Mouse (Mus musculus) kidney, postnatal 10 days (tissue): ENCODE measurements around the gene Rassf6.

ENCODE experiments used
- DNase-seq: peaks from one replicate; pipeline ENCODE4 v3.0.0; 2021; ENCODE audit warnings: mixed read lengths

The Rassf6 gene

DNA sequence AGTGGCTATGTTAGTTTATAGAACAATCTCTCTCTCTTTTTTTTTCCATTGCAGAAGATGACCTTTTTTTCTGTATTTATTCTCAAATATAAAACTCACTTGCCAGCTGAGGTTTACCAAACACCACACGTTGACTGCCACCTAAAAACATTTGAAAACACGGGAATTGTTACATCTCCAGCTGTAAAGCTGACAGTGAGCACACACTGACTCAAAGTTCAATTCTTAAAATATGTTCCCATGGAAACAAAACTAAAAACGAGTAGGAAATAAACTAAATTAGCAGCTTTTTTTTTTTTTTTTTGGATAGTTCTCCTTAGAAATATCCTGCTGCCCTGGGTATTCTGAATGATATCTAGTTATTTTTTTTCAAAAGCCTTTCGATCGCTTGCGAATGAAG lies 75.3 kb downstream of the Rassf6 start:
- no peak for DNase-seq

DNA sequence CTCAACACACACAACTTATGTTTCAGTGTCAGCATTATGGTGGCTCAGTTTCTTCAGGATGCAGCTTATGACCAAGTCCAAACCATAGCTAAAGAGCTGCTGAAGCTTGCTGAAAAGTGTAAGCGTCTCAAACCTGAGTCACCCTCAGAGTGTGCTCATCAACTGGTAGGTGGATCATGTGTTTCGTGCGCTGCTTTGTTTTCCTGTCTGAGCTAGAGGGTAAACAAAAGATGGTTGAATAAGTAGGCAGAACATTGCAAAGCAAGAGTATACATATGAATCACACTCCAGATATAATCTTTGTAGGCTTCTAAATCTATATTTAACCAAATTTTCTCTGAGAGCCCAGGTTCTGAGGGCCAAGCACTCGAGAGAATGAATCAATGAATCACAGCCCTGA lies 76.3 kb downstream of the Rassf6 start:
- no peak for DNase-seq

DNA sequence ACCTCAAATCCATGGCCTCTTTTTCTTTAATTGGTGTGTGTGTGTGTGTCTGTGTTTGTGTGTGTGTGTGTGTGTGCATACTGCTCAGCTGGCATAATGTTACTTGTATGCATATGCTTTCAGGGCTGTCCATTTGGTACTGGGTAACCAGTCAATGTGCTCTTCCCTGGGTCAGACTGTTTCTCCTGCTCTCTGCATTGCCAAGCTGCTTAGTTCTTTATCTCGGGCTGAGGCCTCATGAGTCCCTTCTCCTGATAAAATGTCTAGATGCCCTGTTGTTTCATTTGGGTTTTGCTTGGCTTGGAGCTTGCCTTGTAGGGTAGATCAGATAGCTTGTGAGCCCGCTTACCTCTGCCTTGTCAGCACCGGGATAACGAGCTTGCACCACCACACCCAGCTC lies 77.6 kb downstream of the Rassf6 start:
- no peak for DNase-seq

DNA sequence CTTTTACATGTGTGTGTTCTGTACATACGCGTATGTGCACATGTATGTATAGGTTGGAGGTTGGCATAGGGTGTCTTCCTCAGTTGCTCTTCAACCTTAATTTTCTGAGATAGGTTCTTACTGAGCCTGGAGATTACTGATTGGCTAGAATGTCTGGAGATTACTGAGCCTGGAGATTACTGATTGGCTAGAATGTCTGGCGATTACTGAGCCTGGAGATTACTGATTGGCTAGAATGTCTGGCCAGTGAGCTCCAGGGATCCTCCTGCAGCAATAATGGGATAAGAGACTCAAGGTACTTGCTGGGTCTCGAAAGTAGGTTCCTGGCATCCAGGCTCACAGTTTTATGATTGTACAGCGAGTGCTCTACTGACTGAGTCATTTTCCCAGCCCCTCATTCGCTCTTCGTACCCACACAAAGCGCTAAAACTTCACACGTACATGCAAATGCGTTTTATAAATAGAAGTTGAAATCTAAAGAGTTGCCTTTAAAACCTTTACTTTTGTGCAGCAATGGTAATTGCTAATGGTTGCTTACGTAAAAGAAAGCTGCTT lies 78.7 kb downstream of the Rassf6 start:
- DNase-seq, result no peak

DNA sequence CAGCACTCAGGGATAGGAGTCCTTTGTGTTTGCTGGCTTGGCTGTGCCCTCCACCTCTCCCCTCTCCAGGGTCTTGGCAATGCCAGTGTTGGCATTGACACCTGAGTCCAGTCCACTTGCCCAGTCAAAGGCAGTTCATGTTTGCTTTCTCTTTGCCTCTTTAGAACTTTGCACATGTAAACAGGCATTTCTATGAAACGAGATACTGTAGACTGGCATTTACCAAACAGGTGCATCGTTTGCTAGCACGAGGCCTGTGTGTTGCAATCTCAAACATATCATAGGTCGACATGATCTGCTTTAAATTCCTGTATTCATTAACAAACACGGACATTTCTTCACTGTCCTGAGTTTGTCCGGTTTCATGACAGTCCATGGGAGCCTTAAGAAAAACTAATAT lies 79.7 kb downstream of the Rassf6 start, which contains the start of gene 5830473C10Rik:
TSS of gene 5830473C10Rik (plus strand) at position 365 of the 400 bp plus-strand sequence.
- no peak for DNase-seq

DNA sequence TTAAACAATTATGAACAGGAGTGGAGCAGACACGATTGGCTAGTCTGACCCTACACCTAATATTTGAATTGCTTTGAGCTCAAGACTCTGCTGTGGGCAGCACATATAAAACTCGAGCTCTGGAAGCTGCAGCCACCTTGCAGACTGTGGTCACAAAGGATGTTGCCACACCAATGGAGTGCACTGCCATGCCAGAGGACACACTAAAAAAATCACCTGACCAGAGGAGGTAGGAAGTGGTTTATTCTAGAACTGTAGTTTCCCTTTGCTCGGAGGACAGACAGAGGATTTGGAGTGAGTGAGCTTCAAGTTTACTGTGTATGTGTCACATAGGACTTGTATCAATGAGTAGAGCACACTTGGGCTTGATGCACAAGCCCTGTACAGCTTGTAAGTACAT lies 84.4 kb downstream of the Rassf6 start:
- DNase-seq, result no peak
